Mouse (Mus musculus): ENCODE data around the gene Asxl2. TPM values are rescaled to one million over a fixed set of nuclear protein-coding genes. Genes with fewer than 3 reads are reported as not detected.
A peak's percentile ranks its signal among the peaks of the same experiment; 100 is the strongest.

Gene Asxl2
- polyA plus RNA-seq, 1 experiment = 5.9 TPM

DNA sequence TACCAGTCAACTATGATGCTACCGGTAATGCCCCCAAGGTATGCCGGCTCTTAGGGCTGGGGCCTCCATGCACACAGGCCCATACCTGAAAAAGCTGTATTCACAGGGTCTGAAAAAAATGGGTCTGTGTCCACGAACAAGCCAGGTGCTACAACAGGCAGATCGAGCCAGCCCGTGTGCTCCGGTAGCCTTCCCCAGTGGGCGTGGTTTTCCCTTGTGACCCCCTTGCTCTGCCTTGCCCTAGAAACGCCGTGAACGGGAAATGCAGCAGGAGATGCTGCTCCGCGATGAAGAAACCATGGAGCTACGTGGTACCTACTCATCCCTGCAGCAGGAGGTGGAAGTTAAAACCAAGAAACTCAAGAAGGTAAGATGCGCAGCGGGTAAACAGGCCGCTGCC, 38.8 kb upstream of the Asxl2 start:
- Histone ChIP-seq H3K27me3 (ENCODE audit: control insufficient read depth, insufficient read depth, insufficient read length) (no peaks in the 10 kb centered on the region), H3K36me3 (ENCODE audit: control insufficient read depth, insufficient read depth) (peaks cover 26% of the 10 kb centered on the region), H3K79me2 (ENCODE audit: control insufficient read depth, insufficient read depth) (no peaks in the 10 kb centered on the region), H3K4me3 (ENCODE audit: insufficient read depth, poor library complexity, severe bottlenecking) (no peak overlapping the region), H3ac (ENCODE audit: control insufficient read depth, insufficient read length, low read depth) (no peak overlapping the region), H3K79me3 (ENCODE audit: low read depth) (no peaks in the 10 kb centered on the region)
- TF ChIP-seq FOSL1 (IDR thresholded peaks at IDR 0.05; ENCODE audit: insufficient read depth, low read length, poor library complexity, severe bottlenecking) (no peak), CEBPB (IDR thresholded peaks at IDR 0.05; ENCODE audit: low read depth) (no peak), MYOG (IDR thresholded peaks at IDR 0.05; ENCODE audit: control insufficient read depth, extremely low read depth, insufficient read length) (no peak), USF1 (IDR thresholded peaks at IDR 0.05; ENCODE audit: low read depth) (no peak), MYOD1 (IDR thresholded peaks at IDR 0.05; ENCODE audit: control insufficient read depth, insufficient read length, low read depth) (no peak), MAX (IDR thresholded peaks at IDR 0.05) (no peak), CTCF (IDR thresholded peaks at IDR 0.05; ENCODE audit: control insufficient read depth, insufficient read depth, insufficient read length) (no peak)

- no peaks in the 10 kb centered on the region for H3K79me3 ChIP-seq (ENCODE audit: low read depth)
- no peaks in the 10 kb centered on the region for H3K79me2 ChIP-seq (ENCODE audit: control insufficient read depth, insufficient read depth)
- peak; percentile 86 for TF ChIP-seq MAX (IDR thresholded peaks at IDR 0.05)
- TF ChIP-seq MYOD1 (IDR thresholded peaks at IDR 0.05; ENCODE audit: control insufficient read depth, insufficient read length, low read depth) = no peak
- no peak for TF ChIP-seq CTCF (IDR thresholded peaks at IDR 0.05; ENCODE audit: control insufficient read depth, insufficient read depth, insufficient read length)
- TF ChIP-seq CEBPB (IDR thresholded peaks at IDR 0.05; ENCODE audit: low read depth) = no peak
- peak; percentile 74 for TF ChIP-seq FOSL1 (IDR thresholded peaks at IDR 0.05; ENCODE audit: insufficient read depth, low read length, poor library complexity, severe bottlenecking)
- peak; percentile 16 for TF ChIP-seq USF1 (IDR thresholded peaks at IDR 0.05; ENCODE audit: low read depth)
- TF ChIP-seq MYOG (IDR thresholded peaks at IDR 0.05; ENCODE audit: control insufficient read depth, extremely low read depth, insufficient read length) = no peak
- H3K27me3 ChIP-seq (ENCODE audit: control insufficient read depth, insufficient read depth, insufficient read length) = no peaks in the 10 kb centered on the region
- H3K4me3 ChIP-seq (ENCODE audit: insufficient read depth, poor library complexity, severe bottlenecking) = no peak overlapping the region
- H3ac ChIP-seq (ENCODE audit: control insufficient read depth, insufficient read length, low read depth) = no peak overlapping the region
- peaks cover 31% of the 10 kb centered on the region for H3K36me3 ChIP-seq (ENCODE audit: control insufficient read depth, insufficient read depth)
These were observed 37.3 kb upstream of the Asxl2 start for GRCm38 (mm10) chr12:3389394-3389793.

DNA sequence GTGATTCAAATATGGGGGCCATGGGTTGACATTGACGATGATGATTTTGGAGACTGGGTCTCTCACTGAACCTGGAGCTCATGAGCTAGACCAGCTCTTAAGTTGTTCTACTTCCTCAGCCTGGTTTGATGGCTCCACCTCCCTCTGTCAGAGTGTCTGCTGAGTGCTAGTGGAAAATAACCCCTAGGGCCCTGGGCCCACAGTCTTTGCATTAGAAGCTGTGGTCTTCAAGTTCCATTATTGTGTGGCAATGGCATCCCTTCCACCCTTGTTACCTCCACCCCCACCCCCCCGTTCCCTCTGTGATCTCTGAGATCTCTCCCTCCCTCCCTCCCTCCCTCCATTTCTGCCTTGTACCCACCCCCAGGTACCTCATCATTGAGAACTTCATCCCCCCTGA, 36.6 kb upstream of the Asxl2 start:
- H3K27me3 ChIP-seq (ENCODE audit: control insufficient read depth, insufficient read depth, insufficient read length) = no peaks in the 10 kb centered on the region
- no peak overlapping the region for H3K4me3 ChIP-seq (ENCODE audit: insufficient read depth, poor library complexity, severe bottlenecking)
- H3ac ChIP-seq (ENCODE audit: control insufficient read depth, insufficient read length, low read depth) = no peak overlapping the region
- no peaks in the 10 kb centered on the region for H3K79me2 ChIP-seq (ENCODE audit: control insufficient read depth, insufficient read depth)
- H3K79me3 ChIP-seq (ENCODE audit: low read depth) = no peaks in the 10 kb centered on the region
- no peak for TF ChIP-seq USF1 (IDR thresholded peaks at IDR 0.05; ENCODE audit: low read depth)
- TF ChIP-seq FOSL1 (IDR thresholded peaks at IDR 0.05; ENCODE audit: insufficient read depth, low read length, poor library complexity, severe bottlenecking) = no peak
- no peak for TF ChIP-seq MYOD1 (IDR thresholded peaks at IDR 0.05; ENCODE audit: control insufficient read depth, insufficient read length, low read depth)
- peaks cover 31% of the 10 kb centered on the region for H3K36me3 ChIP-seq (ENCODE audit: control insufficient read depth, insufficient read depth)

DNA sequence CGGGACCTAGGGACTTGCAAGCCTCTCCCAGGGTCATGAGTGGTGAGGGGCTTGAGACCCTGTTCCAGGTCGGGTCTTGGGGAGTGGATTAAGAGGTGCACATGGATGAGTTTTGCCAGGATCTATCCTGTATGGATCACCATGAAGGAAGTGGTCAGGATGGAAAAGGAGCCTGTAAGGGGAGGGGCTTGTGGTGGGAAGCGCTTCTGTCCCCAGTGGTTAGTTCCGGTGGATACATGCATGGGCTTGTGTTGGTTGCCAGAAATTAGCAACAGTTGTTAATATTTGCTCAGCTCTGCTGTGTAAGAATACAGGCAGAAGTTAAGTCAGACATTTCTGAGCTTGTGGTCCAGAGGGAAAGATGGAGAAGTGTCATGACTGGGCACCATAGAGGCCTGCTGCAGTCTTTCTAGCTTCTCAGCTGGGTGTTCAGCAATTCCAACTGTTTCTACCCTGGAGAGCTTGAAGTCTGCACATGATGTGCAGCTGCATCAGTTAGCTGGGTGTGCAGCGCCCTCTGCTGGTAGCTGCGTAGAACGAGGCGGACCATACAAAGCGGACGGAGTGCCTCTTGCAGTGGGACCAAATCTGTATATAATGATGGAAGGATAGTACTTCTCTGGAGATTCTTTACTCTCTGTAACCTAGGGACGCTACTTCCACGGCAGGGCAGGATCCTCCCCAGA, 35.9 kb upstream of the Asxl2 start:
- TF ChIP-seq FOSL1 (IDR thresholded peaks at IDR 0.05; ENCODE audit: insufficient read depth, low read length, poor library complexity, severe bottlenecking) = no peak
- TF ChIP-seq MAX (IDR thresholded peaks at IDR 0.05) = peak; percentile 44
- TF ChIP-seq MYOG (IDR thresholded peaks at IDR 0.05; ENCODE audit: control insufficient read depth, extremely low read depth, insufficient read length) = no peak
- no peak for TF ChIP-seq CEBPB (IDR thresholded peaks at IDR 0.05; ENCODE audit: low read depth)
- peak; percentile 94 for TF ChIP-seq CTCF (IDR thresholded peaks at IDR 0.05; ENCODE audit: control insufficient read depth, insufficient read depth, insufficient read length)
- TF ChIP-seq MYOD1 (IDR thresholded peaks at IDR 0.05; ENCODE audit: control insufficient read depth, insufficient read length, low read depth) = no peak
- no peak for TF ChIP-seq USF1 (IDR thresholded peaks at IDR 0.05; ENCODE audit: low read depth)
- Histone ChIP-seq H3K36me3 (ENCODE audit: control insufficient read depth, insufficient read depth) (peaks cover 31% of the 10 kb centered on the region), H3K79me3 (ENCODE audit: low read depth) (no peaks in the 10 kb centered on the region), H3ac (ENCODE audit: control insufficient read depth, insufficient read length, low read depth) (no peak overlapping the region), H3K79me2 (ENCODE audit: control insufficient read depth, insufficient read depth) (no peaks in the 10 kb centered on the region), H3K4me3 (ENCODE audit: insufficient read depth, poor library complexity, severe bottlenecking) (no peak overlapping the region), H3K27me3 (ENCODE audit: control insufficient read depth, insufficient read depth, insufficient read length) (no peaks in the 10 kb centered on the region)

GRCm38 (mm10) chr12:3391276-3391675, 35.4 kb upstream of the Asxl2 start:
- no peaks in the 10 kb centered on the region for H3K79me2 ChIP-seq (ENCODE audit: control insufficient read depth, insufficient read depth)
- TF ChIP-seq CEBPB (IDR thresholded peaks at IDR 0.05; ENCODE audit: low read depth) (no peak), FOSL1 (IDR thresholded peaks at IDR 0.05; ENCODE audit: insufficient read depth, low read length, poor library complexity, severe bottlenecking) (no peak), MAX (IDR thresholded peaks at IDR 0.05) (no peak), USF1 (IDR thresholded peaks at IDR 0.05; ENCODE audit: low read depth) (no peak), MYOG (IDR thresholded peaks at IDR 0.05; ENCODE audit: control insufficient read depth, extremely low read depth, insufficient read length) (no peak), MYOD1 (IDR thresholded peaks at IDR 0.05; ENCODE audit: control insufficient read depth, insufficient read length, low read depth) (no peak), CTCF (IDR thresholded peaks at IDR 0.05; ENCODE audit: control insufficient read depth, insufficient read depth, insufficient read length) (no peak)
- peaks cover 31% of the 10 kb centered on the region for H3K36me3 ChIP-seq (ENCODE audit: control insufficient read depth, insufficient read depth)
- H3ac ChIP-seq (ENCODE audit: control insufficient read depth, insufficient read length, low read depth) = no peak overlapping the region
- H3K79me3 ChIP-seq (ENCODE audit: low read depth) = no peaks in the 10 kb centered on the region
- H3K4me3 ChIP-seq (ENCODE audit: insufficient read depth, poor library complexity, severe bottlenecking) = no peak overlapping the region
- H3K27me3 ChIP-seq (ENCODE audit: control insufficient read depth, insufficient read depth, insufficient read length) = no peaks in the 10 kb centered on the region

GRCm38 (mm10) chr12:3393140-3393539, 33.5 kb upstream of the Asxl2 start:
- peaks cover 28% of the 10 kb centered on the region for H3K36me3 ChIP-seq (ENCODE audit: control insufficient read depth, insufficient read depth)
- H3K4me3 ChIP-seq (ENCODE audit: insufficient read depth, poor library complexity, severe bottlenecking) = no peak overlapping the region
- TF ChIP-seq FOSL1 (IDR thresholded peaks at IDR 0.05; ENCODE audit: insufficient read depth, low read length, poor library complexity, severe bottlenecking) (no peak), CEBPB (IDR thresholded peaks at IDR 0.05; ENCODE audit: low read depth) (no peak), MYOD1 (IDR thresholded peaks at IDR 0.05; ENCODE audit: control insufficient read depth, insufficient read length, low read depth) (no peak), MAX (IDR thresholded peaks at IDR 0.05) (no peak), USF1 (IDR thresholded peaks at IDR 0.05; ENCODE audit: low read depth) (no peak)
- no peaks in the 10 kb centered on the region for H3K79me3 ChIP-seq (ENCODE audit: low read depth)
- no peaks in the 10 kb centered on the region for H3K79me2 ChIP-seq (ENCODE audit: control insufficient read depth, insufficient read depth)
- no peaks in the 10 kb centered on the region for H3K27me3 ChIP-seq (ENCODE audit: control insufficient read depth, insufficient read depth, insufficient read length)
- no peak overlapping the region for H3ac ChIP-seq (ENCODE audit: control insufficient read depth, insufficient read length, low read depth)
